Mouse (Mus musculus): ENCODE results near the gene Iqca. TPM values are rescaled to one million over a fixed set of nuclear protein-coding genes. Genes with fewer than 3 reads are reported as not detected.

The Iqca gene
- polyA plus RNA-seq (2015; fragmentation: Nextera tagmentation; extraction: Ambion mirVana): 0.32 TPM in 1 of 2 replicates, not detected in the other

- Histone ChIP-seq H3K4me2 (peak within 1 kb of the TSS; percentile 59), H3K9ac (peak within 1 kb of the TSS; percentile 57), H3K4me1 (peaks cover 31% of the 10 kb centered on the region), H3K27me3 (no peaks in the 10 kb centered on the region), H3K36me3 (no peaks in the 10 kb centered on the region), H3K9me3 (no peaks in the 10 kb centered on the region), H3K4me3 (peak within 1 kb of the TSS; percentile 27), H3K27ac (peak within 1 kb of the TSS; percentile 82)
- peak; percentile 86 for ATAC-seq (ENCODE audit: insufficient number of reproducible peaks, insufficient read depth, low FRiP score, low TSS enrichment, low read depth)
- 3% methylated on average over 18 of the region's 18 CpGs for WGBS
Observed at GRCm38 (mm10) chr1:90153099-90153744, at the start of gene Iqca. Gene Iqca, minus strand, starts transcription at chr1:90153401.

GRCm38 (mm10) chr1:90202207-90202978, 49.2 kb upstream of the Iqca start:
- Histone ChIP-seq H3K27ac (peak overlapping the region; percentile 81), H3K9me3 (no peaks in the 10 kb centered on the region), H3K4me2 (peak overlapping the region; percentile 77), H3K9ac (peak overlapping the region; percentile 60), H3K36me3 (no peaks in the 10 kb centered on the region), H3K4me1 (peaks cover 41% of the 10 kb centered on the region), H3K27me3 (peaks cover 11% of the 10 kb centered on the region; the same call in 1 of the 2 replicates), H3K4me3 (peak overlapping the region; percentile 76; the same call in 1 of the 2 replicates)
- 9% methylated on average over 23 of the region's 23 CpGs for WGBS
- 0 out of 2 replicates have a peak, but pooled peaks have one; percentile 29 for ATAC-seq (ENCODE audit: insufficient number of reproducible peaks, insufficient read depth, low FRiP score, low TSS enrichment, low read depth)

- no peaks in the 10 kb centered on the region for H3K36me3 ChIP-seq
- H3K9me3 ChIP-seq: no peaks in the 10 kb centered on the region
- H3K9ac ChIP-seq: no peak overlapping the region
- 58% methylated on average over 2 of the region's 2 CpGs for WGBS
- no peak overlapping the region for H3K4me2 ChIP-seq
- H3K27ac ChIP-seq: 0 out of 2 replicates have a peak overlapping the region, but pooled peaks have one; percentile 81
- peaks cover 34% of the 10 kb centered on the region for H3K4me1 ChIP-seq
- H3K4me3 ChIP-seq: no peak overlapping the region
- H3K27me3 ChIP-seq: peaks cover 11% of the 10 kb centered on the region; the same call in 1 of the 2 replicates
- no peak for ATAC-seq (ENCODE audit: insufficient number of reproducible peaks, insufficient read depth, low FRiP score, low TSS enrichment, low read depth)
Observed at GRCm38 (mm10) chr1:90201655-90202054, 48.5 kb upstream of the Iqca start.

GRCm38 (mm10) chr1:90201246-90201645, 48.0 kb upstream of the Iqca start:
- H3K4me3 ChIP-seq: no peak overlapping the region
- H3K36me3 ChIP-seq: no peaks in the 10 kb centered on the region
- no peaks in the 10 kb centered on the region for H3K9me3 ChIP-seq
- H3K4me1 ChIP-seq: peaks cover 30% of the 10 kb centered on the region
- H3K27me3 ChIP-seq: peaks cover 11% of the 10 kb centered on the region; the same call in 1 of the 2 replicates
- no peak overlapping the region for H3K9ac ChIP-seq
- no peak overlapping the region for H3K27ac ChIP-seq
- no peak overlapping the region for H3K4me2 ChIP-seq
- 84% methylated on average over 5 of the region's 5 CpGs for WGBS
- ATAC-seq (ENCODE audit: insufficient number of reproducible peaks, insufficient read depth, low FRiP score, low TSS enrichment, low read depth): no peak

- H3K4me3 ChIP-seq: no peak overlapping the region
- ATAC-seq (ENCODE audit: insufficient number of reproducible peaks, insufficient read depth, low FRiP score, low TSS enrichment, low read depth): no peak
Observed at GRCm38 (mm10) chr1:90189046-90189445, 35.8 kb upstream of the Iqca start.

GRCm38 (mm10) chr1:90186874-90187273, 33.7 kb upstream of the Iqca start:
- no peak overlapping the region for H3K9ac ChIP-seq
- peaks cover 6% of the 10 kb centered on the region; the same call in 1 of the 2 replicates for H3K9me3 ChIP-seq
- no peaks in the 10 kb centered on the region for H3K36me3 ChIP-seq
- no peaks in the 10 kb centered on the region for H3K27me3 ChIP-seq
- ATAC-seq (ENCODE audit: insufficient number of reproducible peaks, insufficient read depth, low FRiP score, low TSS enrichment, low read depth): no peak
- peaks cover 24% of the 10 kb centered on the region for H3K4me1 ChIP-seq
- no peak overlapping the region for H3K4me2 ChIP-seq
- H3K27ac ChIP-seq: no peak overlapping the region
- 91% methylated on average over 5 of the region's 5 CpGs for WGBS
- H3K4me3 ChIP-seq: no peak overlapping the region

More at GRCm38 (mm10) chr1:90189046-90189445, 35.8 kb upstream of the Iqca start:
- no peaks in the 10 kb centered on the region for H3K36me3 ChIP-seq
- peaks cover 14% of the 10 kb centered on the region for H3K4me1 ChIP-seq
- no peak overlapping the region for H3K9ac ChIP-seq
- H3K9me3 ChIP-seq: peaks cover 6% of the 10 kb centered on the region; the same call in 1 of the 2 replicates
- 92% methylated on average over 6 of the region's 6 CpGs for WGBS
- no peaks in the 10 kb centered on the region for H3K27me3 ChIP-seq
- no peak overlapping the region for H3K4me2 ChIP-seq
- no peak overlapping the region for H3K27ac ChIP-seq

GRCm38 (mm10) chr1:90186173-90186572, 33.0 kb upstream of the Iqca start:
- Histone ChIP-seq H3K27ac (no peak overlapping the region), H3K9me3 (peaks cover 6% of the 10 kb centered on the region; the same call in 1 of the 2 replicates), H3K27me3 (no peaks in the 10 kb centered on the region), H3K4me3 (no peak overlapping the region), H3K36me3 (no peaks in the 10 kb centered on the region), H3K9ac (no peak overlapping the region), H3K4me1 (peaks cover 21% of the 10 kb centered on the region), H3K4me2 (no peak overlapping the region)
- WGBS: 83% methylated on average over 4 of the region's 4 CpGs
- no peak for ATAC-seq (ENCODE audit: insufficient number of reproducible peaks, insufficient read depth, low FRiP score, low TSS enrichment, low read depth)

- no peak overlapping the region for H3K4me2 ChIP-seq
- no peak for ATAC-seq (ENCODE audit: insufficient number of reproducible peaks, insufficient read depth, low FRiP score, low TSS enrichment, low read depth)
- peaks cover 6% of the 10 kb centered on the region; the same call in 1 of the 2 replicates for H3K9me3 ChIP-seq
- peaks cover 11% of the 10 kb centered on the region; the same call in 1 of the 2 replicates for H3K4me1 ChIP-seq
- 0 out of 2 replicates have a peak overlapping the region, but pooled peaks have one; percentile 17 for H3K27ac ChIP-seq
- no peak overlapping the region for H3K4me3 ChIP-seq
- H3K27me3 ChIP-seq: no peaks in the 10 kb centered on the region
- 43% methylated on average over 6 of the region's 6 CpGs for WGBS
- H3K36me3 ChIP-seq: no peaks in the 10 kb centered on the region
- H3K9ac ChIP-seq: no peak overlapping the region
Observed at GRCm38 (mm10) chr1:90183602-90184001, 30.4 kb upstream of the Iqca start.

- peaks cover 11% of the 10 kb centered on the region; the same call in 1 of the 2 replicates for H3K4me1 ChIP-seq
- WGBS: 47% methylated on average over 5 of the region's 5 CpGs
- no peak for ATAC-seq (ENCODE audit: insufficient number of reproducible peaks, insufficient read depth, low FRiP score, low TSS enrichment, low read depth)
- no peaks in the 10 kb centered on the region for H3K27me3 ChIP-seq
- no peak overlapping the region for H3K4me2 ChIP-seq
- no peak overlapping the region for H3K27ac ChIP-seq
- H3K9me3 ChIP-seq: peaks cover 6% of the 10 kb centered on the region; the same call in 1 of the 2 replicates
- no peak overlapping the region for H3K9ac ChIP-seq
- no peak overlapping the region for H3K4me3 ChIP-seq
- no peaks in the 10 kb centered on the region for H3K36me3 ChIP-seq
Observed at GRCm38 (mm10) chr1:90182521-90182920, 29.3 kb upstream of the Iqca start.

- WGBS: 80% methylated on average over 12 of the region's 12 CpGs
Observed at GRCm38 (mm10) chr1:90180966-90181699, 27.9 kb upstream of the Iqca start.

GRCm38 (mm10) chr1:90180479-90180878, 27.3 kb upstream of the Iqca start:
- 72% methylated on average over 7 of the region's 7 CpGs for WGBS
- Histone ChIP-seq H3K9ac (no peak overlapping the region), H3K36me3 (no peaks in the 10 kb centered on the region), H3K4me1 (peaks cover 28% of the 10 kb centered on the region), H3K27me3 (no peaks in the 10 kb centered on the region), H3K9me3 (no peaks in the 10 kb centered on the region), H3K4me3 (no peak overlapping the region), H3K4me2 (no peak overlapping the region), H3K27ac (no peak overlapping the region)
- no peak for ATAC-seq (ENCODE audit: insufficient number of reproducible peaks, insufficient read depth, low FRiP score, low TSS enrichment, low read depth)

More at GRCm38 (mm10) chr1:90180966-90181699, 27.9 kb upstream of the Iqca start:
- Histone ChIP-seq H3K36me3 (no peaks in the 10 kb centered on the region), H3K9ac (no peak overlapping the region), H3K4me3 (no peak overlapping the region), H3K9me3 (no peaks in the 10 kb centered on the region), H3K27ac (no peak overlapping the region), H3K27me3 (no peaks in the 10 kb centered on the region), H3K4me1 (peaks cover 22% of the 10 kb centered on the region), H3K4me2 (no peak overlapping the region)
- ATAC-seq (ENCODE audit: insufficient number of reproducible peaks, insufficient read depth, low FRiP score, low TSS enrichment, low read depth): no peak
